Mouse (Mus musculus): ENCODE data around the gene Plbd2.

Plbd2 gene

DNA sequence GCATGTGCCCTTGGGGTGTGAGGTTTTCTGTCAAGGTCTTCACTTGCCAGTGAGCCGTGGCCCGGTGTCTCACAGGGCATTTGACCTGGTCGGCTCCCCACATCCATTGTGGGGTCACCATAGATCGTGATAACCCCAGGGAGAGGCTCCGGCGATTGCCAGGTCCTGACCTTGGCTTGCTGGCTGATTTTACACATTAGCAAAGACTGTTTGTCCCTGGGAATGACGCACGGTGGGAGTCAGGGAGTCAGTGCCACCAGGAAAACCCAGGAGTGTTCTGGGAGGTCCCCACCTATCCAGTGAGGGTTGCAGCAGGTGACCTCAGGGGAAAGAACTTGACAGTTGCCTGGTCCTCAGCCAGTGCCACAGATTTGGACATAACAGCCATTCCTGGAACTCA, 30.7 kb downstream of the Plbd2 start, which contains the start of gene Sdsl:
TSS of gene Sdsl (minus strand) at position 41 of the 400 bp plus-strand sequence.
- no peak for DNase-seq

GRCm38 (mm10) chr5:120471538-120471937, 31.9 kb downstream of the Plbd2 start:
- no peak for DNase-seq

GRCm38 (mm10) chr5:120468830-120469229, 34.6 kb downstream of the Plbd2 start:
- no peak for DNase-seq

- no peak for DNase-seq
These were observed 35.1 kb downstream of the Plbd2 start for GRCm38 (mm10) chr5:120468336-120468735.

DNA sequence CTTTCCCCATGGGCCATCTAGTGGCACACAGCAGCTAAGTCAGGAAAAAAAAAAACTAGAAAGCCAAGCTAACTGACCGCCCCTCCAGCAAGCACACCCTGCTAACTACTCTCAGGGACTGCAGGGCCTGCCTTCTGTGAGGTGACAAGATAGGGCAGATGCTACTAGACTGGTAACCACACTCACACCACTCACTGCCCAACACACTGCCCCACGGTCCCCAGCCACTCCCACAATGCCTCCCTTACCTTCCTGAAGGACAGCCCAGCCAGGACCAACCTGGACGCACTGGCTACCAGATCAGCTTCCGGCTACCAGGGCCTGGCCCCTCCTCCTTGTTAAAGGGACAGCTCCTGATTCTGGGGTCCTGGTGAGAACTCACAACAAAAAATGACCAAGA, 36.4 kb downstream of the Plbd2 start:
- DNase-seq: no peak

DNA sequence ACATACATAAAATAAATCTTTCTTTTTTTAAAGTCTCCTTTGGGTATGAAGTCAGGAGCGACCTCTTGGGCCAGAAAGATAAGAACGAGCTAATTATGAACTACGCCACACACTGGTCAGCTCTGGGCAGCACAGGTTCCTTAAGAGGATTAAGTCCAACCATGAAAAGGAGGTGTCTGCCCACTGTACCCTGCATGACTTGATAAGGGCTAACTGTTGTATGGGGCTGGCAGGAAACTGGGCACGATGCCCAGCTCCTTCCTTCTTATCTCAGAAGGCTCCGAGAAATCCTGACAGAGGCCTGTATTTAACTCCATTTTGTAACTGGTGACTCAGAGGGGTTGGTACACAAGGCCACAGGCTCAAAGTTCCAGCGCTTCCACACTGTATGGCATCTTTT, 37.6 kb downstream of the Plbd2 start:
- DNase-seq: no peak

- no peak for DNase-seq
These were observed 38.4 kb downstream of the Plbd2 start for GRCm38 (mm10) chr5:120465062-120465461.

DNA sequence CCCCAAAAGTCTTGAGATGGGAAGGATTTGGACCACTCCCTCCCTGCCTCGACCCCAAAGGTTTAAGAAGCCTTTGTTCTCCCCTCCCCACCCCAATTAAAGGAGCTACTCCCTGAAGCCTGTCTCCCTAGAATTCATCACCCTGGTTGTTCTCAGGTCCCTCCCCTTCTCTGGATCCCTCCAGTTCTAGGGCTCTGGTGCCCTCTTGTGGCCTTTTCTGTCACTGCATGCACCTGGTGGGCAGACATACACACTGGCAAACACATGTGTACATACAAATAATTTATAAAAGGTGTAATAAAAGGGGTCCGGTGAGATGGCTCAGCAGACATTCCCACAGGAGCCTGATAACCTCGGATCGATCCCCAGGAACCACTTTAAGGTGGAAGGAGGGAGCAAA, 39.1 kb downstream of the Plbd2 start:
- DNase-seq: no peak

DNA sequence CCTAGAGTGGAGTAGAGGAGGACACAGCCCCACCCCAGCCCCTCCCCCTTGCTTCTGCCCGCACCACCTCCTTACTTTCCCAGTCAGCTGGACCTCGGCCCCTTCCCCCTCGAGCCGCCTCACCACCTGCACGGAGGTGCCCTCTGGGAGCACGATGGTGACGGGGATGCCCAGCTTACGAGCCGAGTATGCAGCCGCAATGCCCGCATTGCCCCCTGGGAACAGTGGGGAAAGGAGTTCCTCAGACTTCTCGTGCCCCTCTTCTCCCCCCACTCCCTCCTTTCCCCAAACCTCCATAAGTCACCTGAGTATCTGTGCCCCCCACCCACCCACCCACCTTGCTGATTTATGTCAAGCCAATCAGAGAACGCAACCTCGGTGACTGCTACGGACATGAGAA, 41.5 kb downstream of the Plbd2 start:
- DNase-seq: no peak

DNA sequence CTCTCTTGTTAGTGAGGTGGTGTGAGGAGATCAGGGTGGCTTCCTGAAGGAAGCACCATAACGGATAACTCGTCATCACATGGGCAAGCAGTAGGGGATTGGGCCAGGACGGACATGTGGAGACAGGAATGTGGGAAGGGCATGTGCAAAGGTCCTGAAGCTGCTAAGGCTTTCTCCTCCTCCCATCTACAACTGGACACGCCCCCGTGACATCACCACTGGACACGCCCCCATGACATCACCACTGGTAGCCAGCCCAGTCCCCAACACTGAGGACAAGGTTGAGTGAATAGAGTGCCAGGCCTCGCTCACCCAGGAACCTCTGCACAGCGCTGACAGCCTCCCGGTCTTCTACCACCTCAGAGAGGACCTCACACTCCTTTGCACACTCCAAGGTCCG, 44.3 kb downstream of the Plbd2 start:
- no peak for DNase-seq

DNA sequence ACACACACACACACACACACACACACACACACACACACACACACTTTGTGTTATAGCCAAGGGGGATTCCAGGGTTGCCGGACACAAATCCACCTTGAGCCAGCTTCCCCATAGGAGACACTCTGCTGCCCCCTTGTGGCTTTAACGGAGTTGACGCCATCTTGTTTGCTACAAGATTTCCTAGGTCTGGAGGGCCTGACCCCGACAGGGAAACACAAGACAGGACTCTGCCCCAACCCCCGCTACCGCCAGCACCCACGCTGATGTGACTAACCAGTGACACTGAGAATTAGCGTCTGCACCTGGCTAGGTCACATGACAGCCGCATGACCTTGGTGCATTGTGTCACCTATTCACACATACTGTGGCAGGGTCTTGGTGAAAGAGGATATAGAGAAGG, 45.8 kb downstream of the Plbd2 start:
- DNase-seq: peak in 1 of 2 experiments; percentile 18

DNA sequence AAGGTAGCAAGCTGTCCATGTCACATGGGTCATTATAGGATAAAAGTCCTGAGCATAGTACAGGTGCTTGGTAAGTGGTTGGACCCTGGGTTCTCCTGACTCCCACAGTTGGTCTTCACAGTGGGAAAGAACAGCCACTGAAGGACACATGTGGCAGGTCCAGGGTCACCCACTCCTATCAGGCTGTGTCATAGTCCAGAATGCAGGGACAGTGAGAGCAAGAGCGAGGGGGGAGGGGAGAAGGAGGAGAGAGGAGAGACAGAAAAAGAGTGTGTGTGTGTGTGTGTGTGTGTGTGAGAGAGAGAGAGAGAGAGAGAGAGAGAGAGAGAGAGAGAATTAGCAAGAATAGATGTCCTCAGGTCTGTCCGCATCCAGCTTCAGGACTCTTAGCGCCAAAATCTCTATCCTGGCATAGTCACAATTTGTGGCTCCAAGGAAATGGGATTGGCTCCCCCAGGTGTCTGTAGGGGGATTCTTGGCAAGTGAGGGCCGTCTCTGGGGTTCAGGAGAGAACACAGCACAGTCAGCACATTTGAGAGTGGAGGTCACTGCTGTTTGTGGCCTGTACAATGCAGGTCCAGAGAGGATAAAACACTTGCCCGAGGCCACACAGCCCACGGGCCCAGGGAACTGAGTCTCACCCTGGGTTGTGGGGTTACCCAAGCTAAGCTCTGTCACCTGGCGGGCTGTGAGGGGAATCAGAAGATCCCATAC, 46.4 kb downstream of the Plbd2 start:
- no peak for DNase-seq

GRCm38 (mm10) chr5:120456253-120456652, 47.2 kb downstream of the Plbd2 start:
- no peak for DNase-seq

GRCm38 (mm10) chr5:120454756-120455337, 48.6 kb downstream of the Plbd2 start:
- no peak for DNase-seq

DNA sequence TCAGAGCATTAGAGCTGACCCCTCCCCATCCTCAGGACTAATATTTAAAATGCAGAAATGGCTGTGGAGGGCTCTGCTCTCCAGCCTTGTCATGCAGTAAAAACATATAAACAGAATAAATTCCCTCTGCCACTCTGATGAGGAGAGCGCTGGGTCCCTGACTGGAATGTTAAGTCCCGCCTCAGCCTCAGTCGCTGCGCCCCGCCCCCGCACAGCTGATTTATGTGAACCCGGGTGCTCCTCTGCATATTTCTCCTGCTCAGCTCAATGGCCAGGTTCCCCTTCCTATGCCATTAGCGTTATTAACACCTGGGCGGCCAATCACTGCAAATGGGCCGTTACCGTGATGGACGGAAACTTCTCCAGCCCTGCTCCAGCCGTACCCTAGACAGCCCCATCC, 56.1 kb downstream of the Plbd2 start:
- no peak for DNase-seq

DNA sequence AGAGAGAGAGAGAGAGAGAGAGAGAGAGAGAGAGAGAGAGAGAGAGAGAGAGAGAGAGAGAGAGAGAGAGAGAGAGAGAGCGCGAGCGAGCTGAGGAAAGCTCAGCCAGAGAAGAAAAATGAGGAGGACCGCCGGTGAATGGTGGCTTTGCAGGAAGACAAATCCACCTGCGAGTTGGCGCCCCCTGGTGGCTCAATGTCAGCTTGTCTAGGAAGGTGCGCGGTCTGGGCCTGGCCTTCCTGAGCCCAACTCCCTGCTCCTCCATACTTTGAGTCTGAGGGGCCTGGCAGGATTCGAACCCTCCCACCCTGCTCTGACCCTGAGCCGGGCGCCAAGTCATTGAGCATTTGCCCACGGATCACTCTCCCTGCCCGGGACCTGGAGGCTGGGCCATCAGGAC, 62.7 kb downstream of the Plbd2 start:
- DNase-seq: peak; percentile 44 to 52

DNA sequence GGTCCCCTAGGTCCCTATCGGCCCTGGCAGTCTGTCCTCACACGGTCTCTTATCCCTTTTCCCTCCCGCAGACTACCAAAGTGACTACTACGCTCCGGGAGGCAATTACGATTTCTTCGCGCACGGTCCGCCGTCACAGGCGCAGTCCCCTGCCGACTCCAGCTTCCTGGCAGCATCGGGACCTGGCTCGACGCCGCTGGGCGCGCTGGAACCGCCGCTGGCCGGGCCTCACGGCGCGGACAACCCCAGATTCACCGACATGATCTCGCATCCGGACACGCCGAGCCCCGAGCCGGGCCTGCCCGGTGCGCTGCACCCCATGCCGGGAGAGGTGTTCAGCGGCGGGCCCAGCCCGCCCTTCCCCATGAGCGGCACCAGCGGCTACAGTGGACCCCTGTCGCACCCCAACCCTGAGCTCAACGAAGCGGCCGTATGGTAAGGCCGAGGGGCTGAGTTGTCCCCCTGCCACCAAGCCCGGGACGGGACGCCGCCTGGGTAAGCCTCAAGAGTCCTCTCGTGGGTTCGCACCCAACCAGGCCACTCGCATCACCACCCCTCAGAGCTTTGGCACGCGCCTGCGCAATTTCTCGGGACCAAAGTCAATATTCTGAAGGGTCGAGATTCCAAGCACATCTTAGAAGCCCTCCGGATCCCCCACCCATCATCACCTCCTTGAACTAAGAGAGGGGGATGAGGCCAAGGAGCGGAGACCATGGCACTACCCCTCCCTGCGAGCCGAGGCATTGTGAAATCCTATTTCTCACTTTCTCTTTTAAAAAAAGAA, 63.3 kb downstream of the Plbd2 start:
- no peak for DNase-seq

GRCm38 (mm10) chr5:120438991-120439710, 64.3 kb downstream of the Plbd2 start:
- DNase-seq: no peak

- DNase-seq: no peak
These were observed 65.0 kb downstream of the Plbd2 start for GRCm38 (mm10) chr5:120438469-120438868.

DNA sequence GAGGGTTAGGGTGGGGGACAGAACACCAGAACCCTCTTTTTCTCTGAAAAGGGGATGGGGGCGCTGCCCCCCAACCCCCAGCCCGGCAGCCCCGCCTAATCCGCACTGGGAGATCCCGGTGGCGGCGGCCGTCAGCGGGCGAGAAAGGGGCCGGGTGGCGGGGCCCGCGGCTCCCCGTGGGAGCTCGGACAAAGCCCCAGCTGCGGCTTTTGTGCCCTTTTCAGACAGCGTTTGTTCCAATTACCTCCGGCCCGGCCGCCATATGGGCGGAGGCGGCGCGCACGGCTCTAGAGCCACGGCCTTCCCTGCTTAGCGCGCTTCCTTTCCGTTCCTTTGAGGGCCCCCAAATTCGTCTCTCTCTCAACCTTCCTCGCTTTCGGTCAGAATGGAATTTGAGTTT, 65.4 kb downstream of the Plbd2 start:
- no peak for DNase-seq

DNA sequence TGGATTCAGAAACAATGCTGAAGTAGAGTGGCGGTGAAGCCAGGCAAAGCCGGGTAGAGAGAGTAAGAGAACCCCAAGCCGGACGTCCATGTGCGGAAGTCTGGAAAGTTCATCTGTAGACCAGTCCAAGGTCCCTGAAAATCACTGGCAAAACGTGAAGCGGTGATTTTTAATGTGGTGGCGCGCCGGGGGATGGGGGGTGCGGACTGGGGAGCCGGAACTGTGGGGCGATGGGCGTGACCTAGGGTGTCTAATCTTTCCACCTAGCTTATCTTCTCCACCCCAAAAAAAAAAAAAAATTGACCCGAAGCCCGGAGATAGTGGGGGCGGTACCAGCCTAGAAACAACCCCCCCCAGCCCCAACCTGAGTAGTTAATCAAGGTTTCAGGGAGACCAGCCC, 65.9 kb downstream of the Plbd2 start:
- DNase-seq: no peak

DNA sequence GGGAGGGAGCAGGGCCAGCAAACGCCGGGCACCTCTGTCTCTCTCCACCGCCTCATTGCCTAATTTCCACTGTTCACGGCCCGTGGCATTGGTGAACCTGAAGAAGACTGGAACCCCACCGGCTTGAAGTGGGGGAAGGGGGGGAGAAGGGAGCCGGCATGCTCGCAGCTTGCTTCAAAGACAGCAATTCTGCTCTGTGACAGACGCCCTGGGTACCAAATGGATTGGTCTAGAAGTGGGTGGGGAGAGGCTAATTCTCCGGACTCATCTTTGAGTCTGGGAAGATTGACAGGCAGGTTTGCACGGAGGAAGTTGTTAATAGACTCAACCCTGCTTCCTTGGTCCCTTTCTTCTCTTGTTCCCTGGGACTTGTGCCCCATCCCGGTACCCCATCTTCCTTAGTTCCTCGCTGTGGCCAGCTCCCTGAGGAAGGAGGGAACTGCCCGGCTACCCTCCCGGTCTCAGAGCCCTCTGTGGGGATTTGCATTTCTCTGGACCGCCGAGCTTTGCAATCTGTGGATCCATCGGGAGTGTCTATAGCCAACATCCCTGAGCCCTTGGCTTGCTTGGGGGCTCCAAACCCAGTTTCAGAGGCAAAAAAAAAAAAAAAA, 66.4 kb downstream of the Plbd2 start:
- no peak for DNase-seq
